8 mouse cellular contexts compared by ENCODE assay signal in genomic region chr15:86034021-86034523, GRCm38 (mm10). TPM values are rescaled to one million over a fixed set of nuclear protein-coding genes. Genes with fewer than 3 reads are reported as not detected.
DNase-seq lines count a peak whose midpoint lies in the region; ATAC-seq and TF ChIP-seq lines count a peak whose summit lies in the region.

No protein-coding gene starts in this region.

- intact Hi-C loops in left cerebral cortex, postnatal 4 days (cut with DNase I) = no loop called here
- intact Hi-C loops in gastrocnemius, postnatal 36 days (cut with DNase I) = no loop called here

- peak overlapping the region; percentile 77 for H3K27ac ChIP-seq in forebrain, embryonic 12.5 days
- peak overlapping the region; percentile 54 for H3K27ac ChIP-seq in neural tube, embryonic 15.5 days (replicated peaks)

- peak; percentile 33; the same call in 1 of the 2 replicates for TF ChIP-seq POLR2A in lung, adult 2 months (IDR thresholded peaks at IDR 0.05; ENCODE audit: borderline replicate concordance, extremely low read depth, low read depth, low read length)

- peak overlapping the region; percentile 59 for H3K4me3 ChIP-seq in forebrain, embryonic 12.5 days (replicated peaks)
- peak overlapping the region; percentile 53 for H3K4me3 ChIP-seq in lung, adult 2 months (replicated peaks; ENCODE audit: extremely low read depth, low read depth, low read length)
- peak overlapping the region; percentile 49 for H3K4me3 ChIP-seq in neural tube, embryonic 15.5 days (replicated peaks)

- peak overlapping the region; percentile 83 for H3K4me2 ChIP-seq in forebrain, embryonic 12.5 days
- peak overlapping the region; percentile 90 for H3K4me2 ChIP-seq in neural tube, embryonic 15.5 days

- 1% methylated on average over 35 of the region's 44 CpGs for WGBS in forebrain, embryonic 12.5 days
- under 1% methylated on average over 42 of the region's 44 CpGs for WGBS in lung, adult 2 months
- WGBS in neural tube, embryonic 15.5 days = under 1% methylated on average over 40 of the region's 44 CpGs

- peaks cover 32% of the 10 kb centered on the region for H3K36me3 ChIP-seq in forebrain, embryonic 12.5 days (replicated peaks)
- no peaks in the 10 kb centered on the region for H3K36me3 ChIP-seq in neural tube, embryonic 15.5 days

- peaks cover 46% of the 10 kb centered on the region for H3K27me3 ChIP-seq in forebrain, embryonic 12.5 days
- H3K27me3 ChIP-seq in neural tube, embryonic 15.5 days (replicated peaks) = peaks cover 39% of the 10 kb centered on the region

- peaks cover 35% of the 10 kb centered on the region for H3K4me1 ChIP-seq in forebrain, embryonic 12.5 days
- peaks cover 2% of the 10 kb centered on the region; the same call in 1 of the 2 replicates for H3K4me1 ChIP-seq in lung, adult 2 months (ENCODE audit: control insufficient read depth, insufficient read depth, low read length)
- peaks cover 22% of the 10 kb centered on the region for H3K4me1 ChIP-seq in neural tube, embryonic 15.5 days

- H3K9ac ChIP-seq in forebrain, embryonic 12.5 days = peak overlapping the region; percentile 61
- H3K9ac ChIP-seq in neural tube, embryonic 15.5 days (replicated peaks) = peak overlapping the region; percentile 37

- peaks cover 23% of the 10 kb centered on the region for H3K9me3 ChIP-seq in forebrain, embryonic 12.5 days
- H3K9me3 ChIP-seq in neural tube, embryonic 15.5 days (replicated peaks) = no peaks in the 10 kb centered on the region

- TF ChIP-seq CTCF in lung, adult 2 months (IDR thresholded peaks at IDR 0.05; ENCODE audit: insufficient read depth, low read length) = no peak

- ATAC-seq in forebrain, embryonic 12.5 days (ENCODE audit: low FRiP score) = peak; percentile 84
- peak; percentile 68 for ATAC-seq in neural tube, embryonic 15.5 days (ENCODE audit: low FRiP score)

- DNase-seq in left cerebral cortex, postnatal 4 days = peak; percentile 74
- DNase-seq in left cerebral cortex, adult 11 months (ENCODE audit: low spot score) = no peak
- peak; percentile 64 for DNase-seq in kidney, adult 11 months
- DNase-seq in lung, adult 2 months = peak; percentile 48
- no peak for DNase-seq in gastrocnemius, postnatal 36 days
- no peak for DNase-seq in layer of hippocampus, adult 18-20 months (ENCODE audit: low spot score in 2 of 2)

RNA-seq across cellular contexts. Expression of gene Celsr1, which starts 0.5 kb away (rescaled TPM):
- total RNA-seq in left cerebral cortex, postnatal 4 days (2021) = 1 to 10 TPM; 5.0 to 5.2 TPM
- polyA plus RNA-seq in forebrain, embryonic 12.5 days (2016; fragmentation: Nextera tagmentation; extraction: Ambion mirVana) = 7.3 and 7.9 TPM in 2 replicates
- polyA plus RNA-seq in lung, adult 2 months (2012; rRNA removed) = 16.0 and 16.2 TPM in 2 replicates
- polyA plus RNA-seq in neural tube, embryonic 15.5 days (2015; fragmentation: Nextera tagmentation; extraction: Ambion mirVana) = 0.88 and 1.4 TPM in 2 replicates
- under 1 TPM; 0.10 to 0.37 TPM for total RNA-seq in gastrocnemius, postnatal 36 days (2021)
- 1 to 10 TPM; 5.6 to 6.3 TPM for total RNA-seq in layer of hippocampus, adult 18-20 months (2021)

RNA-seq across cellular contexts. Expression of gene Gramd4, which starts 23.4 kb away (rescaled TPM):
- total RNA-seq in left cerebral cortex, postnatal 4 days (2021) = 10 to 100 TPM; 52.0 to 57.8 TPM
- polyA plus RNA-seq in forebrain, embryonic 12.5 days (2016; fragmentation: Nextera tagmentation; extraction: Ambion mirVana) = 33.4 and 36.6 TPM in 2 replicates
- 21.5 and 24.4 TPM in 2 replicates for polyA plus RNA-seq in lung, adult 2 months (2012; rRNA removed)
- 25.4 and 25.8 TPM in 2 replicates for polyA plus RNA-seq in neural tube, embryonic 15.5 days (2015; fragmentation: Nextera tagmentation; extraction: Ambion mirVana)
- 1 to 10 TPM; 5.1 to 5.9 TPM for total RNA-seq in gastrocnemius, postnatal 36 days (2021)
- 10 to 100 TPM; 30.7 to 34.5 TPM for total RNA-seq in layer of hippocampus, adult 18-20 months (2021)

Comparison
In these comparisons a context has a peak if more than half of its experiments do, and no peak if none do; other contexts are left out.
1. DNase-seq: peak in left cerebral cortex, postnatal 4 days (single experiment), kidney, adult 11 months (single experiment) and lung, adult 2 months (single experiment); none in left cerebral cortex, adult 11 months (single experiment), gastrocnemius, postnatal 36 days (0 of 2) and layer of hippocampus, adult 18-20 months (0 of 2).
2. RNA of gene Celsr1, which starts 0.5 kb away (total RNA-seq): 5.6 to 6.3 TPM in layer of hippocampus, adult 18-20 months and 5.0 to 5.2 TPM in left cerebral cortex, postnatal 4 days; 0.10 to 0.37 TPM in gastrocnemius, postnatal 36 days; every median in the first group is over 4 times any median in the second.
3. RNA of gene Gramd4, which starts 23.4 kb away (total RNA-seq): 52.0 to 57.8 TPM in left cerebral cortex, postnatal 4 days and 30.7 to 34.5 TPM in layer of hippocampus, adult 18-20 months; 5.1 to 5.9 TPM in gastrocnemius, postnatal 36 days; every median in the first group is over 4 times any median in the second.
4. Peak in every context shown above with its lines, with median percentiles within 50 percentile points of each other: H3K4me3 ChIP-seq.